ENCODE assay signal across 8 mouse cellular contexts in the genomic region with DNA sequence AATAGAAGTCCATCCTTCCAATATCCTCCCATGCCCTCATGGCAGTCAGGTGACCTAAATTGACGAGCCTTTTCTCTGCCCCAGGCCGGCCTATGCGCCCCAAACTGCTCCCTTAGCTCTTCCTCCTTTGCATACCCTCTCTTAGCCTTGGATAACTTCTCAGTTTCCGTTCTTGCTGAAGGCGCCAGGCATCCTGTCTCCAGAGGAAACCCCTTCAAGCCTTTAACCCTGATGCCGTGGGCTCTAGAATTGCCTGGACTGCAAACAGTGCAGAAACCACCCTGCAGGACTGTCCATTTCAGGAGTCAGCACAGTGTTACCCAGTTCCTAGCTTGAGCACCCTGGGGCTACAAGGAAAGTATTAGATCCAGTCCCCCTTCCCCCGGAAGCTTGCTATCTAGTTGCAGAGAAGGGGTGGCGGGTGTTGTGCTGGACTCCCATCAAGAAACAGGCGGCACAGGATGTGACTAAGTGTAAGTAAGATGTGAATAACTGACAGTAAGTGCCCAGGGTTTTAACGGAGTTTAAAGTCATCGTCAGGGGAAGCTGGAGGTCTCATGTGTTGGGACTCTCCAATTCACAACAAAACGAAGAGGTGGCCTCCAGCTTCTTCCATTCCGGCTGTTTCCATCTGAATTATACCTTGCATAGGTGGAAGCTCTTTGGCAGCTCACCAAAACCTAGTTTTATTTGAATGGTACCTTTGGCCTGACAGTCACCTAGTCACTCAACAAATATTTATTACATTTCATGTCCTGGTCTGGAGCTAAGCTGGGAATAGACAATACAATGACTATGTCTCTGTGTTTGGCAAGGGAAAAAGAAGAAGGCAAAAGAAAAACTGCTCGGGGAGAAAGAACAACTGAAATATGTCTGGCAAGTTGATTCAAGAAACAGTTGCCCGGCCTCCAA. TPM values are rescaled to one million over a fixed set of nuclear protein-coding genes. Genes with fewer than 3 reads are reported as not detected.
DNase-seq lines count a peak whose midpoint lies in the region; ATAC-seq and TF ChIP-seq lines count a peak whose summit lies in the region.

No protein-coding gene starts in this region.

- peak overlapping the region; percentile 90 for H3K9ac ChIP-seq in lung, embryonic 16.5 days (ENCODE audit: low read length)

- no peak for TF ChIP-seq CTCF in kidney, adult 2 months (conservative IDR thresholded peaks at IDR 0.05; ENCODE audit: insufficient read depth, insufficient read length, low read depth, low read length)
- TF ChIP-seq CTCF in olfactory bulb, adult 2 months (IDR thresholded peaks at IDR 0.05; ENCODE audit: insufficient read depth, low read depth, low read length) = no peak

- peak overlapping the region; percentile 91 for H3K4me3 ChIP-seq in kidney, adult 2 months (ENCODE audit: insufficient read depth, low read depth, low read length)
- H3K4me3 ChIP-seq in lung, embryonic 16.5 days (ENCODE audit: low read length) = peak overlapping the region; percentile 79
- peak overlapping the region; percentile 66 for H3K4me3 ChIP-seq in olfactory bulb, adult 2 months (ENCODE audit: insufficient read depth, low read depth, low read length)

- H3K27ac ChIP-seq in kidney, adult 2 months (ENCODE audit: insufficient read depth, low read depth, low read length) = peak overlapping the region; percentile 96
- H3K27ac ChIP-seq in lung, embryonic 16.5 days (ENCODE audit: low read length) = peak overlapping the region; percentile 92
- H3K27ac ChIP-seq in olfactory bulb, adult 2 months (ENCODE audit: insufficient read depth, low read depth, low read length) = peak overlapping the region; percentile 63

- H3K36me3 ChIP-seq in kidney, adult 2 months (ENCODE audit: control insufficient read depth, insufficient read depth, low read length) = no peaks in the 10 kb centered on the region
- no peaks in the 10 kb centered on the region for H3K36me3 ChIP-seq in lung, embryonic 16.5 days (ENCODE audit: control insufficient read depth, insufficient read depth, low read length)

- ATAC-seq in lung, embryonic 16.5 days (ENCODE audit: low read depth) = peak; percentile 25

- H3K9me3 ChIP-seq in lung, embryonic 16.5 days (ENCODE audit: control insufficient read depth, low read length) = no peaks in the 10 kb centered on the region

- TF ChIP-seq POLR2A in kidney, adult 2 months (IDR thresholded peaks at IDR 0.05; ENCODE audit: low read depth, low read length) = no peak
- TF ChIP-seq POLR2A in olfactory bulb, adult 2 months (IDR thresholded peaks at IDR 0.05; ENCODE audit: insufficient read depth, low read depth, low read length) = no peak

- H3K27me3 ChIP-seq in kidney, adult 2 months (replicated peaks; ENCODE audit: control insufficient read depth, insufficient read depth, low read length) = no peaks in the 10 kb centered on the region
- H3K27me3 ChIP-seq in lung, embryonic 16.5 days (ENCODE audit: control insufficient read depth, insufficient read depth, low read depth, low read length) = no peaks in the 10 kb centered on the region

- peaks cover 4% of the 10 kb centered on the region; the same call in 1 of the 2 replicates for H3K4me1 ChIP-seq in kidney, adult 2 months (ENCODE audit: control insufficient read depth, insufficient read depth, low read length)
- peaks cover 21% of the 10 kb centered on the region for H3K4me1 ChIP-seq in lung, embryonic 16.5 days (replicated peaks; ENCODE audit: control insufficient read depth, insufficient read depth, low read length)
- peaks cover 18% of the 10 kb centered on the region for H3K4me1 ChIP-seq in olfactory bulb, adult 2 months (ENCODE audit: control insufficient read depth, insufficient read depth, low read length)

- 34% methylated on average over 15 of the region's 15 CpGs for WGBS in kidney, adult 2 months
- WGBS in lung, embryonic 16.5 days = 16% methylated on average over 15 of the region's 15 CpGs
- 37% methylated on average over 15 of the region's 15 CpGs for WGBS in olfactory bulb, adult 2 months

- H3K4me2 ChIP-seq in lung, embryonic 16.5 days (ENCODE audit: low read depth, low read length) = peak overlapping the region; percentile 73

- peak; percentile 27 for DNase-seq in retina, postnatal 1 day
- DNase-seq in retina, embryonic 14.5 days (ENCODE audit: low spot score) = no peak
- DNase-seq in embryo, embryonic 10 days (ENCODE audit: low spot score) = peak; percentile 40
- peak; percentile 80 for DNase-seq in heart, adult 9 months (ENCODE audit: low spot score in 2 of 2)
- DNase-seq in kidney, adult 2 months = peak; percentile 81
- DNase-seq in layer of hippocampus, postnatal 10 days (ENCODE audit: low spot score in 2 of 2) = no peak

RNA-seq across cellular contexts. Expression of gene St3gal4, which starts 1.4 kb away (rescaled TPM):
- 4.7 and 5.0 TPM in 2 replicates for polyA plus RNA-seq in kidney, adult 2 months (2012; rRNA removed)
- 38.2 and 39.3 TPM in 2 replicates for polyA plus RNA-seq in lung, embryonic 16.5 days (2015; fragmentation: Nextera tagmentation; extraction: Ambion mirVana)
- polyA plus RNA-seq in olfactory bulb, adult 2 months (2012; ENCODE audit: insufficient read depth, insufficient read length, low replicate concordance, missing spikeins) = not detected in 2 replicates
- 10 to 100 TPM; 18.8 to 22.1 TPM for total RNA-seq in layer of hippocampus, postnatal 10 days (2021)

RNA-seq across cellular contexts. Expression of gene Dcps, which starts 58.2 kb away (rescaled TPM):
- 36.2 and 41.1 TPM in 2 replicates for polyA plus RNA-seq in kidney, adult 2 months (2012; rRNA removed)
- polyA plus RNA-seq in lung, embryonic 16.5 days (2015; fragmentation: Nextera tagmentation; extraction: Ambion mirVana) = 85.6 and 86.3 TPM in 2 replicates
- polyA plus RNA-seq in olfactory bulb, adult 2 months (2012; ENCODE audit: insufficient read depth, insufficient read length, low replicate concordance, missing spikeins) = not detected in 2 replicates
- total RNA-seq in layer of hippocampus, postnatal 10 days (2021) = 10 to 100 TPM; 15.3 to 19.7 TPM

Comparison
In these comparisons a context has a peak if more than half of its experiments do, and no peak if none do; other contexts are left out.
1. DNase-seq: peak in retina, postnatal 1 day (single experiment), embryo, embryonic 10 days (single experiment), heart, adult 9 months (2 of 2) and kidney, adult 2 months (single experiment); none in retina, embryonic 14.5 days (single experiment) and layer of hippocampus, postnatal 10 days (0 of 2).
2. RNA of gene Dcps, which starts 58.2 kb away (polyA plus RNA-seq): 85.6 to 86.3 TPM in lung, embryonic 16.5 days and 36.2 to 41.1 TPM in kidney, adult 2 months; not detected in olfactory bulb, adult 2 months; every median in the first group is over 10 times any median in the second.
3. Peak in every context shown above with its lines, with median percentiles within 50 percentile points of each other: H3K27ac ChIP-seq and H3K4me3 ChIP-seq.